Mouse (Mus musculus) splenic B cell, adult 2 months (primary cell): ENCODE results near the gene Rtn4rl1.
"Not testable (repeated sequence)": the region's sequence is repeated elsewhere in the genome, so short reads cannot be mapped to it uniquely, and the experiment has no call there.

Experiments
- DNase-seq: peaks from one replicate; pipeline ENCODE4 v3.0.0-alpha.2; 2011; ENCODE audit warnings: low read depth, low spot score
- H3K27me3 ChIP-seq: 2 replicates; pipeline ENCODE4 v1.6.1; 2012; ENCODE audit warnings: mild to moderate bottlenecking, low read length, moderate library complexity, mixed read lengths; ENCODE audit not compliant: control insufficient read depth, poor library complexity, insufficient read depth, severe bottlenecking
- H3K36me3 ChIP-seq: 2 replicates; pipeline ENCODE4 v1.6.1; 2012; ENCODE audit warnings: mild to moderate bottlenecking, low read length, moderate library complexity, mixed read lengths; ENCODE audit not compliant: control insufficient read depth, poor library complexity, insufficient read depth, severe bottlenecking

Rtn4rl1 gene

DNA sequence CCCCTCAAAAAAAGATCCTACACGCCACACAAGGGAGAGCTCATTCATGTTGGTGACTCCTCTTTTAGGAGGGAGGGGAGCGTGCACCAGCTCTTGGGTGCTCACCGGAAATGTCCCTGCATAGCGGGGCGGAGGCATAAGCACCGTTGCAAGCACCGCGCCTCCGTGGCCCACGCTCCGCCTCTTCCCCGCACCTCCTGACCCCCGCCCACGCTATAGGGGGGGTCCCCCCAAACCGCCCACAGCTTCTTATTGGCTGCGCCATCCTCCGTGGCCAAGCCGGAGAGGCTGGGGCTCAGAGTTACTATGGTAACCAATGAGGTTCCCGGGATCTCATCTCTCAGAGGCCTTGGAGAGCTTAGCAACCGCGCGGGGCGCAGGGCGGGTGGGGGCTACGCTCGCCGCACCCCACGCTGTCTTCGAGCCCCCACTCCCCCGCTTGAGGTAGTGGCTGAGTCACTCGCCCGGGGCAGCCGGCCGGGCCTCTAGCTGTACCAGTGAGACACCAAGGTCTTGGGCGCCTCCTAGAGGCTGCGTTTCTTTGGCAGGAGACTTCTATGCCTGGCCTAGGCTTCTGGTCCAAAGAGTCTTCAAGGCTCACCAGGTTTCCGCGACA is 23.3 kb upstream of the Rtn4rl1 start:
- DNase-seq = peak; percentile 94
- H3K27me3 ChIP-seq = 0 out of 2 replicates have a peak, but pooled peaks cover 3% of the 10 kb centered on the region
- no peaks in the 10 kb centered on the region for H3K36me3 ChIP-seq

GRCm38 (mm10) chr11:75171186-75171865 is 22.3 kb upstream of the Rtn4rl1 start:
- DNase-seq = peak; percentile 36

GRCm38 (mm10) chr11:75172151-75173094 is 21.2 kb upstream of the Rtn4rl1 start:
- H3K27me3 ChIP-seq = no peaks in the 10 kb centered on the region
- peak; percentile 63 for DNase-seq
- no peaks in the 10 kb centered on the region for H3K36me3 ChIP-seq

More at GRCm38 (mm10) chr11:75171186-75171865, 22.3 kb upstream of the Rtn4rl1 start:
- Histone ChIP-seq H3K27me3 (no peaks in the 10 kb centered on the region), H3K36me3 (no peaks in the 10 kb centered on the region)

DNA sequence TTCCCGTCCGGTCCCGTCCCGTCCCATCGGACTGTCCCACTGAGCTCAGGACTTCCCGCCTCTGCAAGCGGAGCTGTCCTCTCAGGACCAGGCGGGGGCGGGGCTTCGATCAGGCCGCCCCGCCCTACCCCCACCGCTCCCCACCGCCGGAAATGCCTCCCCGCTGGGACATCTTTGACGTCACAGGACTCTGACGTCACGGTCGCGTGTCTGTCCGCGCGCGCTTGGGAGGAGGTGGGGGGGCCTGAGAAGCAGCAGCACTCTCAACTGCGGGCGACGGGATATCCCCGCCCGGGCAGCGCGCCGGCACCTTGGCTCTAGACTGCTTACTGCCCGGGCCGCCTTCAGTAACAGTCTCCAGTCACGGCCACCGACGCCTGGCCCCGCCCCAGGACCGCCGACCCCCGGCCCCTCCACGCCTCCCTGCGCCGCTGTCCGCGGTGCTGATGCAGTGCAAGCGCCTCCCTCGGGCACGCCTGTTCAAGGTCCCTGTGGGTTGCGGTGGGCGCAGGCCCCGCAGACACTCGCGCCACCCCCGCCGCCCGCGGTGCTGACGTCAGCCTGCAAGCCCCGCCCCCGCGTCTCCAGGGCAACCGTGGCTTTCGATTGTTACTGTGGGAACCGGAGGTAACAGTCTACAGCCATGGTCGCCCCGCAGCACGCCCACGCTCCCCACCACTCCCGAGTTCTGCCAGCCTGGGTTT is 20.3 kb upstream of the Rtn4rl1 start:
- H3K27me3 ChIP-seq = no peaks in the 10 kb centered on the region
- DNase-seq = peak; percentile 96
- H3K36me3 ChIP-seq = no peaks in the 10 kb centered on the region

DNA sequence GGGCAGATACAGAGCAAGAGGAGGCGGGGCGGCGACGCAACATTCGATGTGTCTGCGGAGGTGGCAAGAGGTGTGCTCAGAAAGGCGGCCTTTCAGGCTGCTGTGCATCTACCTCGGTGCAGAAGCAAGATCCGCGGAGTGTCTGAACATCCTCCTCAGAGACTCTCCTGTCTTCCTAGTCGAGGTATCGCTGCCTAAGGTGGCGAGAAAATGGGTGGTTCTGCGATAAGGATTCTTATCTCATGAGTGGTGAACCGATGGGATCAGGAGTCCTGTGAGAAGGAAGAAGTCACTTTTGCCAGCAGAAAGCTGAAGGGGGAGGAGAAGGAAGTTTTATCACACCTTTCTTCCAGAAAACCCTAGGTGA is 19.8 kb upstream of the Rtn4rl1 start:
- no peak for DNase-seq
- Histone ChIP-seq H3K27me3 (no peaks in the 10 kb centered on the region), H3K36me3 (no peaks in the 10 kb centered on the region)

- not testable (repeated sequence) for H3K27me3 ChIP-seq, H3K36me3 ChIP-seq, DNase-seq
These were observed 19.0 kb upstream of the Rtn4rl1 start for GRCm38 (mm10) chr11:75174574-75174973.

- no peak for DNase-seq
- Histone ChIP-seq H3K36me3 (peaks cover 1% of the 10 kb centered on the region; the same call in 1 of the 2 replicates), H3K27me3 (no peaks in the 10 kb centered on the region)
These were observed 15.6 kb upstream of the Rtn4rl1 start for GRCm38 (mm10) chr11:75178011-75178410.

DNA sequence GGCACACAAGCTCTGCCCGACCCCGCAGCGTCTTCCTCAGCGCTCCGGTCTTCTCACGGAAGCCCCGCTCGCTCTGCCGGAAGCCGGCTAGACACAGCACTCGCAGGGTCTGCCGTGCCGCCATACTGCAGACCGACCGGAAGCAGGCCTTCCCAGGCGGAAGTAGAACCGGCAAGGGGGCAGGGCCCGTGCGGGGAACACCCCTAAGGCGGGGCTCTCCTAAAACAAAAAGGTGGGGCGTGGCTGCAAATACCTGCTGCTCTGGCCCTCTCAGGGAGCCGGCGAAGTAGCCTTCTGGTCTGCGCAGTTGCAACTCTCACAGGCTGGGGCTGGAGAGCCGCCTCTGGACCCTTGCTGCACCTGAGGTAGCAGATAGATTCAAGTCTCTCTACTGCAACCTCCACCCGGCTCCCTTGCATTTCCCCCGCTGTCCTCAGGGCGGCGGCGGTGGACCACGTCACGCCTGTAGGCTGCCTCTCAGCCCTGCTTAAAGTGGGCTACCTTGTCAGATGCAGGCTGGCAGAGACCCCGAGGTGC is 14.8 kb upstream of the Rtn4rl1 start, which contains the start of gene Ovca2:
Ovca2 (minus strand) TSS at position 164 of the 537 bp plus-strand sequence.
- Histone ChIP-seq H3K27me3 (no peaks in the 10 kb centered on the region), H3K36me3 (peaks cover 1% of the 10 kb centered on the region; the same call in 1 of the 2 replicates)
- peak; percentile 92 for DNase-seq

DNA sequence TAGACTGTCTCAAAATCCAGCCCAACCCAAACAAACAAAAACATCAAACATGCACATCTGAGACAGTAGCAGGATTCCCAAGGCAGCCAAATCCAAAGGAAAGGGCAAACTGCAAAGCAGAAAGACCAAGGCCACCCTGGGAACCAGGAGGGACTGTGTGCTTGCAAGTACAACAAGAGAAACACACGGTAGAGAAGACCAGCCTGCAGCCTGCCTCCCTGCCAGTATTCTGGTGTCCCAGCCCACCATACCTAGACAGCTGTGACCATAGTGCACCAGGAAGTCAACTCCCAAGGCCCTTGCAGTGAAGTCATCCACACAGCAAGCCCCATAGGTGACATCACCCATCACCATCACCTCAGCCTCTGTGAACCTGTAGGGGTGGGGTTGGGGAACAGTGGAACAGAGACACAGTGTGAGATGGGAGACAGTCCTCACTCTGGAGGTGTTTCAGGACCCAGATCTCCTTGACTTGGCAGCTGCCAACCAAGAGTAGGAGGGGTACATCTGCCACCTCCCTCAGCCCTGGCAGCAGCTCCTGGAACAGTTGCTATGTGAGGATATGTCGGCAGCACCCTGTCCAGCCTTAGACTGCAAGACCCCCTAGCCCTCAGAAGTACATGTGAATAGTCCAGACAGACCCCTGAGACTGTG is 9.5 kb upstream of the Rtn4rl1 start:
- no peak for DNase-seq
- H3K36me3 ChIP-seq = peaks cover 1% of the 10 kb centered on the region; the same call in 1 of the 2 replicates
- no peaks in the 10 kb centered on the region for H3K27me3 ChIP-seq

- Histone ChIP-seq H3K36me3 (peaks cover 1% of the 10 kb centered on the region; the same call in 1 of the 2 replicates), H3K27me3 (no peaks in the 10 kb centered on the region)
- no peak for DNase-seq
These were observed 9.0 kb upstream of the Rtn4rl1 start for GRCm38 (mm10) chr11:75184573-75184972.

- peak; percentile 82 for DNase-seq
- Histone ChIP-seq H3K27me3 (no peaks in the 10 kb centered on the region), H3K36me3 (peaks cover 1% of the 10 kb centered on the region; the same call in 1 of the 2 replicates)
These were observed 8.6 kb upstream of the Rtn4rl1 start for GRCm38 (mm10) chr11:75184986-75185385.

GRCm38 (mm10) chr11:75189713-75190370 is 3.7 kb upstream of the Rtn4rl1 start:
- H3K36me3 ChIP-seq = no peaks in the 10 kb centered on the region
- DNase-seq = peak; percentile 29
- H3K27me3 ChIP-seq = 0 out of 2 replicates have a peak, but pooled peaks cover 2% of the 10 kb centered on the region

GRCm38 (mm10) chr11:75190371-75190724 is 3.2 kb upstream of the Rtn4rl1 start:
- H3K36me3 ChIP-seq = no peaks in the 10 kb centered on the region
- peak; percentile 93 for DNase-seq

More at GRCm38 (mm10) chr11:75190371-75190724, 3.2 kb upstream of the Rtn4rl1 start:
- H3K27me3 ChIP-seq = 0 out of 2 replicates have a peak, but pooled peaks cover 2% of the 10 kb centered on the region
